ENCODE assay signal across 8 mouse cellular contexts in genomic region chr12:76879242-76879641, GRCm38 (mm10). TPM values are rescaled to one million over a fixed set of nuclear protein-coding genes. Genes with fewer than 3 reads are reported as not detected.
DNase-seq lines count a peak whose midpoint lies in the region; ATAC-seq and TF ChIP-seq lines count a peak whose summit lies in the region.

No protein-coding gene starts in this region.

- no peak overlapping the region for H3K4me2 ChIP-seq in midbrain, embryonic 15.5 days
- no peak overlapping the region for H3K4me2 ChIP-seq in hindbrain, embryonic 11.5 days (replicated peaks; ENCODE audit: low read depth, low read length)
- no peak overlapping the region for H3K4me2 ChIP-seq in midbrain, embryonic 14.5 days (ENCODE audit: low read length)

- peaks cover 22% of the 10 kb centered on the region for H3K36me3 ChIP-seq in midbrain, embryonic 10.5 days
- 0 out of 2 replicates have a peak, but pooled peaks cover 3% of the 10 kb centered on the region for H3K36me3 ChIP-seq in midbrain, embryonic 15.5 days (replicated peaks)
- H3K36me3 ChIP-seq in hindbrain, embryonic 11.5 days (ENCODE audit: control insufficient read depth, insufficient read depth, low read length), result no peaks in the 10 kb centered on the region
- peaks cover 6% of the 10 kb centered on the region; the same call in 1 of the 2 replicates for H3K36me3 ChIP-seq in midbrain, embryonic 14.5 days (ENCODE audit: control insufficient read depth, insufficient read depth, low read length)
- no peaks in the 10 kb centered on the region; the same call in 1 of the 2 replicates for H3K36me3 ChIP-seq in thymus, adult 2 months (ENCODE audit: control insufficient read depth, insufficient read depth, low read length)

- no peak for TF ChIP-seq POLR2A in thymus, adult 2 months (IDR thresholded peaks at IDR 0.05; ENCODE audit: control insufficient read depth, extremely low read depth, insufficient read depth, low read length, poor library complexity)

- no peak overlapping the region for H3K9ac ChIP-seq in midbrain, embryonic 15.5 days
- no peak overlapping the region for H3K9ac ChIP-seq in hindbrain, embryonic 11.5 days (ENCODE audit: low read depth, low read length)
- H3K9ac ChIP-seq in midbrain, embryonic 14.5 days (replicated peaks; ENCODE audit: low read length), result no peak overlapping the region

- H3K27me3 ChIP-seq in midbrain, embryonic 10.5 days (ENCODE audit: low read depth, poor library complexity, severe bottlenecking), result no peaks in the 10 kb centered on the region
- H3K27me3 ChIP-seq in midbrain, embryonic 15.5 days (replicated peaks), result no peaks in the 10 kb centered on the region
- H3K27me3 ChIP-seq in hindbrain, embryonic 11.5 days (ENCODE audit: control insufficient read depth, insufficient read depth, low read length), result no peaks in the 10 kb centered on the region
- H3K27me3 ChIP-seq in midbrain, embryonic 14.5 days (ENCODE audit: control insufficient read depth, insufficient read depth, low read length), result no peaks in the 10 kb centered on the region
- no peaks in the 10 kb centered on the region for H3K27me3 ChIP-seq in thymus, adult 2 months (ENCODE audit: control insufficient read depth, insufficient read depth, low read length)

- no peaks in the 10 kb centered on the region for H3K9me3 ChIP-seq in midbrain, embryonic 10.5 days (replicated peaks)
- no peaks in the 10 kb centered on the region for H3K9me3 ChIP-seq in midbrain, embryonic 15.5 days
- H3K9me3 ChIP-seq in hindbrain, embryonic 11.5 days (ENCODE audit: control insufficient read depth, low read length), result no peaks in the 10 kb centered on the region
- no peaks in the 10 kb centered on the region for H3K9me3 ChIP-seq in midbrain, embryonic 14.5 days (ENCODE audit: control insufficient read depth, low read length)

- peak; percentile 52 for DNase-seq in midbrain, embryonic 10.5 days (ENCODE audit: low spot score)
- DNase-seq in adrenal gland, postnatal 14 days, result peak; percentile 83
- DNase-seq in embryo, embryonic 11.5 days (ENCODE audit: low read depth, low spot score), result peak; percentile 47
- peak; percentile 73 for DNase-seq in hindbrain, embryonic 11.5 days (ENCODE audit: low spot score)
- peak; percentile 67 to 71 for DNase-seq in left cerebral cortex, postnatal 14 days (ENCODE audit: low spot score in 2 of 2)
- peak; percentile 83 for DNase-seq in midbrain, embryonic 14.5 days
- DNase-seq in thymus, adult 2 months, result peak; percentile 67

- TF ChIP-seq CTCF in thymus, adult 2 months (IDR thresholded peaks at IDR 0.05; ENCODE audit: borderline replicate concordance, control insufficient read depth, extremely low read depth, insufficient read depth, low read length, poor library complexity), result no peak

- intact Hi-C loops in left cerebral cortex, postnatal 14 days (cut with DNase I), result loop anchor here (5.0 kb wide), 1 partner anchor 42 kb away; no protein-coding TSS in a partner anchor

- H3K4me1 ChIP-seq in midbrain, embryonic 10.5 days, result no peaks in the 10 kb centered on the region
- H3K4me1 ChIP-seq in midbrain, embryonic 15.5 days, result no peaks in the 10 kb centered on the region
- H3K4me1 ChIP-seq in hindbrain, embryonic 11.5 days (replicated peaks; ENCODE audit: control insufficient read depth, insufficient read depth, low read length), result no peaks in the 10 kb centered on the region
- no peaks in the 10 kb centered on the region for H3K4me1 ChIP-seq in midbrain, embryonic 14.5 days (ENCODE audit: control insufficient read depth, insufficient read depth, low read length)
- H3K4me1 ChIP-seq in thymus, adult 2 months (replicated peaks; ENCODE audit: control insufficient read depth, insufficient read depth, low read length), result no peaks in the 10 kb centered on the region

- ATAC-seq in midbrain, embryonic 15.5 days (replicated peaks), result no peak
- no peak for ATAC-seq in hindbrain, embryonic 11.5 days (ENCODE audit: low FRiP score)
- ATAC-seq in midbrain, embryonic 14.5 days (ENCODE audit: low FRiP score, low TSS enrichment), result no peak

- WGBS in midbrain, embryonic 10.5 days, result 15% methylated on average over 5 of the region's 5 CpGs
- WGBS in midbrain, embryonic 15.5 days, result 5% methylated on average over 5 of the region's 5 CpGs
- WGBS in hindbrain, embryonic 11.5 days, result 7% methylated on average over 5 of the region's 5 CpGs
- WGBS in midbrain, embryonic 14.5 days, result 8% methylated on average over 5 of the region's 5 CpGs
- WGBS in thymus, adult 2 months, result 18% methylated on average over 5 of the region's 5 CpGs

- no peak overlapping the region for H3K4me3 ChIP-seq in midbrain, embryonic 10.5 days
- no peak overlapping the region for H3K4me3 ChIP-seq in midbrain, embryonic 15.5 days
- H3K4me3 ChIP-seq in hindbrain, embryonic 11.5 days (ENCODE audit: low read depth, low read length), result no peak overlapping the region
- H3K4me3 ChIP-seq in midbrain, embryonic 14.5 days (replicated peaks; ENCODE audit: low read depth, low read length), result no peak overlapping the region
- no peak overlapping the region for H3K4me3 ChIP-seq in thymus, adult 2 months (ENCODE audit: control insufficient read depth, insufficient read depth, low read length)

- no peak overlapping the region for H3K27ac ChIP-seq in midbrain, embryonic 10.5 days (replicated peaks)
- H3K27ac ChIP-seq in midbrain, embryonic 15.5 days, result no peak overlapping the region
- no peak overlapping the region for H3K27ac ChIP-seq in hindbrain, embryonic 11.5 days (ENCODE audit: low read depth, low read length)
- H3K27ac ChIP-seq in midbrain, embryonic 14.5 days (replicated peaks; ENCODE audit: low read depth, low read length), result no peak overlapping the region
- no peak overlapping the region for H3K27ac ChIP-seq in thymus, adult 2 months (ENCODE audit: control insufficient read depth, insufficient read depth, low read length)

RNA-seq across cellular contexts. Expression of gene Rab15, which starts 56.5 kb away (rescaled TPM):
- polyA plus RNA-seq in midbrain, embryonic 10.5 days (2016; fragmentation: Nextera tagmentation; extraction: Ambion mirVana), result 14.5 and 14.6 TPM in 2 replicates
- polyA plus RNA-seq in midbrain, embryonic 15.5 days (2015; fragmentation: Nextera tagmentation; extraction: Ambion mirVana), result 47.0 and 50.2 TPM in 2 replicates
- total RNA-seq in adrenal gland, postnatal 14 days (2021), result 1.7 and 4.9 TPM in 2 replicates
- 11.3 and 14.6 TPM in 2 replicates for polyA plus RNA-seq in hindbrain, embryonic 11.5 days (2014; fragmentation: Nextera tagmentation; extraction: Ambion mirVana)
- 100 to 1,000 TPM; 234 to 269 TPM for total RNA-seq in left cerebral cortex, postnatal 14 days (2021)
- polyA plus RNA-seq in midbrain, embryonic 14.5 days (2014; fragmentation: Nextera tagmentation; extraction: Ambion mirVana), result 25.4 and 32.3 TPM in 2 replicates
- 18.6 and 21.9 TPM in 2 replicates for polyA plus RNA-seq in thymus, adult 2 months (2012; rRNA removed)
